Mouse (Mus musculus): Measurements from ENCODE around the gene Gm3264. TPM values are rescaled to one million over a fixed set of nuclear protein-coding genes. Genes with fewer than 3 reads are reported as not detected.
"Not testable (repeated sequence)": the region's sequence is repeated elsewhere in the genome, so short reads cannot be mapped to it uniquely, and the experiment has no call there.

Gm3264 gene
- polyA plus RNA-seq (2012; ENCODE audit: insufficient read depth, low replicate concordance), result not detected in 2 replicates

GRCm38 (mm10) chr14:4855299-4855980 is at the start of gene Gm3264:
Gene Gm3264 (plus strand): TSS chr14:4855576.
- H3K27me3 ChIP-seq (replicated peaks); H3K4me1 ChIP-seq; H3K36me3 ChIP-seq (replicated peaks; ENCODE audit: low read length); H3K9me3 ChIP-seq; H3K4me3 ChIP-seq (replicated peaks): not testable (repeated sequence)

- H3K9me3 ChIP-seq; H3K36me3 ChIP-seq (replicated peaks; ENCODE audit: low read length); H3K27me3 ChIP-seq (replicated peaks); H3K4me1 ChIP-seq; H3K4me3 ChIP-seq (replicated peaks): not testable (repeated sequence)
Measured at GRCm38 (mm10) chr14:4806421-4806820, 49.0 kb upstream of the Gm3264 start.

DNA sequence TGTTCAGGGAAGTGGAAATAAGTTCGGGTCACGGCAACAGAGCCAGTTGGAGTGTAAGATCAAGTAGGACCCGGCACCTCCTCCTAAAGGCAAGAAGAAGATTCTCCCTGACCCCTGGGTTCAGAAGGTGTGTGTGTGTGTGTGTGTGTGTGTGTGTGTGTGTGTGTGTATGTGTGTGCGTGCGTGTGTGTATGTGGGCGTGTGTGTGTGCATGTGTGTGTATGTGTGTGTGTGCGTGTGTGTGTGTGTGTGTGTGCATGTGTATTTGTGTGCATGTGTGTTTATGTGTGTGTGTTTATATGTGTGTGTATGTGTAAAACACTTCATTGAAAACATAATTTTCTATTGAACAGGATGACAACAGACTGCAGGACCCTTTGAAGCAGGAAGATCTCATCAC is 33.4 kb upstream of the Gm3264 start:
- H3K4me3 ChIP-seq (replicated peaks); H3K27me3 ChIP-seq (replicated peaks); H3K9me3 ChIP-seq; H3K4me1 ChIP-seq; H3K36me3 ChIP-seq (replicated peaks; ENCODE audit: low read length): not testable (repeated sequence)

GRCm38 (mm10) chr14:4837806-4838205 is 17.6 kb upstream of the Gm3264 start, which contains the start of gene Gm3269:
Gene Gm3269 (plus strand): TSS chr14:4838106.
- not testable (repeated sequence) for H3K9me3 ChIP-seq; H3K4me3 ChIP-seq (replicated peaks); H3K4me1 ChIP-seq; H3K27me3 ChIP-seq (replicated peaks); H3K36me3 ChIP-seq (replicated peaks; ENCODE audit: low read length)

DNA sequence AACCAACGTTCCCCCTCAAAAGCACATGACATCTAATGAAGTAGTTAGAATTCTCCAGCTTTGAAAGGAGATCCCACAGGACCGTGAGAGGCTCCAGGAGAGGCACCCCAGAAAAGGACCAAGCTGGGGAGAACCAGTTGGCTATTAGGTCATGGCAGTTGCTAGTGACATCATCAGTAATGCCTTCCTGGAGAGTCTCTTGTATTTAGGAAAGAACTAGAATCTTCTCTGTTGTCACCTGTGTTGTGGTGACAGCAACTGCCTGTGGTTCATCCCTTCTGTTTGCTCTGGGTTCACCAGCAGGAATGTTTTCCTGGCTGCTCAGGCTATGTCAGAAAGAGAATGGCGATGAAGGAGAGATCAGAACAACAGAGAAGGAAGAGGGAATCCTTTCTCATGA is 36.7 kb downstream of the Gm3264 start, which contains the start of gene Gm3278:
Gm3278 (plus strand) TSS at position 301 of the 400 bp plus-strand sequence.
- H3K9me3 ChIP-seq; H3K27me3 ChIP-seq (replicated peaks); H3K36me3 ChIP-seq (replicated peaks; ENCODE audit: low read length); H3K4me3 ChIP-seq (replicated peaks); H3K4me1 ChIP-seq: not testable (repeated sequence)

Other genes with a start within 250 kb of the Gm3264 start
- not detected in 2 replicates for gene Gm8159, start 223.2 kb upstream of the Gm3264 start, polyA plus RNA-seq (2012; ENCODE audit: insufficient read depth, low replicate concordance)
- not detected in 2 replicates for gene Gm3239, start 191.4 kb upstream of the Gm3264 start, polyA plus RNA-seq (2012; ENCODE audit: insufficient read depth, low replicate concordance)
- gene Gm7876, start 146.3 kb upstream of the Gm3264 start, polyA plus RNA-seq (2012; ENCODE audit: insufficient read depth, low replicate concordance), result not detected in 2 replicates
- not detected in 2 replicates for gene Gm3252, start 128.8 kb upstream of the Gm3264 start, polyA plus RNA-seq (2012; ENCODE audit: insufficient read depth, low replicate concordance)
- not detected in 2 replicates for gene Gm9602, start 79.2 kb upstream of the Gm3264 start, polyA plus RNA-seq (2012; ENCODE audit: insufficient read depth, low replicate concordance)
- 0.08 TPM in 1 of 2 replicates, not detected in the other for gene Gm3269, start 17.5 kb upstream of the Gm3264 start, polyA plus RNA-seq (2012; ENCODE audit: insufficient read depth, low replicate concordance)
- not detected in 2 replicates for gene Gm3278, start 36.8 kb downstream of the Gm3264 start, polyA plus RNA-seq (2012; ENCODE audit: insufficient read depth, low replicate concordance)
- gene Gm8297, start 128.4 kb downstream of the Gm3264 start, polyA plus RNA-seq (2012; ENCODE audit: insufficient read depth, low replicate concordance), result not detected in 2 replicates
- gene Gm3298, start 160.3 kb downstream of the Gm3264 start, polyA plus RNA-seq (2012; ENCODE audit: insufficient read depth, low replicate concordance), result not detected in 2 replicates
- not detected in 2 replicates for gene 4930555G01Rik, start 195.1 kb downstream of the Gm3264 start, polyA plus RNA-seq (2012; ENCODE audit: insufficient read depth, low replicate concordance)
- gene Gm8281, start 215.5 kb downstream of the Gm3264 start, polyA plus RNA-seq (2012; ENCODE audit: insufficient read depth, low replicate concordance), result not detected in 2 replicates